Mouse (Mus musculus): ENCODE measurements around the gene Cabp7. TPM values are rescaled to one million over a fixed set of nuclear protein-coding genes. Genes with fewer than 3 reads are reported as not detected.
A peak's percentile ranks its signal among the peaks of the same experiment; 100 is the strongest.

The Cabp7 gene
- 1.8 and 2.2 TPM in 2 replicates for polyA plus RNA-seq (2015; fragmentation: Nextera tagmentation; extraction: Ambion mirVana)

GRCm38 (mm10) chr11:4746733-4747132, at the start of gene Cabp7:
Gene Cabp7 (minus strand): TSS chr11:4746778.
- H3K9me3 ChIP-seq: no peaks in the 10 kb centered on the region
- under 1% methylated on average over 44 of the region's 73 CpGs for WGBS
- peaks cover 71% of the 10 kb centered on the region for H3K27me3 ChIP-seq (replicated peaks)
- peaks cover 28% of the 10 kb centered on the region for H3K4me1 ChIP-seq
- peak within 1 kb of the TSS; percentile 100 for H3K4me2 ChIP-seq
- peak; percentile 19 for ATAC-seq (replicated peaks)
- no peaks in the 10 kb centered on the region for H3K36me3 ChIP-seq (replicated peaks)
- peak within 1 kb of the TSS; percentile 47 for H3K9ac ChIP-seq
- peak within 1 kb of the TSS; percentile 66 for H3K4me3 ChIP-seq
- no peak within 1 kb of the TSS for H3K27ac ChIP-seq

GRCm38 (mm10) chr11:4793006-4793405, 46.4 kb upstream of the Cabp7 start:
- H3K9ac ChIP-seq: no peak overlapping the region
- H3K36me3 ChIP-seq (replicated peaks): no peaks in the 10 kb centered on the region; the same call in 1 of the 2 replicates
- ATAC-seq (replicated peaks): no peak
- peaks cover 5% of the 10 kb centered on the region for H3K4me1 ChIP-seq
- H3K9me3 ChIP-seq: no peaks in the 10 kb centered on the region
- 25% methylated on average over 3 of the region's 3 CpGs for WGBS
- H3K4me3 ChIP-seq: no peak overlapping the region
- no peak overlapping the region for H3K4me2 ChIP-seq
- no peak overlapping the region for H3K27ac ChIP-seq
- H3K27me3 ChIP-seq (replicated peaks): no peaks in the 10 kb centered on the region

GRCm38 (mm10) chr11:4791549-4791948, 45.0 kb upstream of the Cabp7 start:
- no peak overlapping the region for H3K9ac ChIP-seq
- 41% methylated on average over 6 of the region's 6 CpGs for WGBS
- H3K9me3 ChIP-seq: no peaks in the 10 kb centered on the region
- ATAC-seq (replicated peaks): no peak
- H3K27ac ChIP-seq: no peak overlapping the region
- no peak overlapping the region for H3K4me2 ChIP-seq
- peaks cover 5% of the 10 kb centered on the region for H3K4me1 ChIP-seq
- H3K4me3 ChIP-seq: no peak overlapping the region
- H3K27me3 ChIP-seq (replicated peaks): no peaks in the 10 kb centered on the region
- H3K36me3 ChIP-seq (replicated peaks): peaks cover 4% of the 10 kb centered on the region; the same call in 1 of the 2 replicates

GRCm38 (mm10) chr11:4789691-4790090, 43.1 kb upstream of the Cabp7 start:
- ATAC-seq (replicated peaks): no peak
- Histone ChIP-seq H3K9ac (no peak overlapping the region), H3K4me1 (peaks cover 5% of the 10 kb centered on the region), H3K9me3 (no peaks in the 10 kb centered on the region), H3K36me3 (replicated peaks) (peaks cover 10% of the 10 kb centered on the region; the same call in 1 of the 2 replicates), H3K27ac (no peak overlapping the region), H3K4me2 (no peak overlapping the region), H3K27me3 (replicated peaks) (no peaks in the 10 kb centered on the region), H3K4me3 (no peak overlapping the region)
- WGBS: 90% methylated on average over 5 of the region's 5 CpGs

- 86% methylated on average over 5 of the region's 5 CpGs for WGBS
These were observed 38.1 kb upstream of the Cabp7 start for GRCm38 (mm10) chr11:4784629-4785142.

GRCm38 (mm10) chr11:4783116-4783515, 36.5 kb upstream of the Cabp7 start:
- Histone ChIP-seq H3K4me1 (no peaks in the 10 kb centered on the region), H3K9me3 (no peaks in the 10 kb centered on the region), H3K27me3 (replicated peaks) (no peaks in the 10 kb centered on the region), H3K27ac (no peak overlapping the region), H3K9ac (no peak overlapping the region), H3K4me2 (no peak overlapping the region), H3K36me3 (replicated peaks) (peaks cover 15% of the 10 kb centered on the region; the same call in 1 of the 2 replicates), H3K4me3 (no peak overlapping the region)
- ATAC-seq (replicated peaks): no peak
- WGBS: 88% methylated on average over 3 of the region's 3 CpGs

More at GRCm38 (mm10) chr11:4784629-4785142, 38.1 kb upstream of the Cabp7 start:
- Histone ChIP-seq H3K27me3 (replicated peaks) (no peaks in the 10 kb centered on the region), H3K4me2 (no peak overlapping the region), H3K4me1 (no peaks in the 10 kb centered on the region), H3K4me3 (no peak overlapping the region), H3K9me3 (no peaks in the 10 kb centered on the region), H3K27ac (no peak overlapping the region), H3K36me3 (replicated peaks) (0 out of 2 replicates have a peak, but pooled peaks cover 10% of the 10 kb centered on the region), H3K9ac (no peak overlapping the region)
- ATAC-seq (replicated peaks): no peak

GRCm38 (mm10) chr11:4780927-4781326, 34.3 kb upstream of the Cabp7 start:
- no peaks in the 10 kb centered on the region for H3K9me3 ChIP-seq
- H3K4me2 ChIP-seq: no peak overlapping the region
- no peak overlapping the region for H3K27ac ChIP-seq
- peaks cover 10% of the 10 kb centered on the region; the same call in 1 of the 2 replicates for H3K36me3 ChIP-seq (replicated peaks)
- no peak overlapping the region for H3K4me3 ChIP-seq
- H3K4me1 ChIP-seq: no peaks in the 10 kb centered on the region
- ATAC-seq (replicated peaks): no peak
- H3K27me3 ChIP-seq (replicated peaks): no peaks in the 10 kb centered on the region
- WGBS: 84% methylated on average over 3 of the region's 3 CpGs
- H3K9ac ChIP-seq: no peak overlapping the region

- H3K4me3 ChIP-seq: no peak overlapping the region
- no peaks in the 10 kb centered on the region for H3K4me1 ChIP-seq
- H3K36me3 ChIP-seq (replicated peaks): no peaks in the 10 kb centered on the region
- no peak overlapping the region for H3K27ac ChIP-seq
- no peak for ATAC-seq (replicated peaks)
- H3K9ac ChIP-seq: no peak overlapping the region
- no peaks in the 10 kb centered on the region for H3K9me3 ChIP-seq
- 32% methylated on average over 3 of the region's 3 CpGs for WGBS
- H3K27me3 ChIP-seq (replicated peaks): no peaks in the 10 kb centered on the region
- H3K4me2 ChIP-seq: no peak overlapping the region
These were observed 26.3 kb upstream of the Cabp7 start for GRCm38 (mm10) chr11:4772925-4773324.

GRCm38 (mm10) chr11:4771756-4772155, 25.2 kb upstream of the Cabp7 start:
- no peak overlapping the region for H3K4me3 ChIP-seq
- ATAC-seq (replicated peaks): no peak
- H3K36me3 ChIP-seq (replicated peaks): no peaks in the 10 kb centered on the region
- WGBS: 37% methylated on average over 7 of the region's 7 CpGs
- H3K27ac ChIP-seq: no peak overlapping the region
- H3K4me2 ChIP-seq: no peak overlapping the region
- H3K9me3 ChIP-seq: no peaks in the 10 kb centered on the region
- H3K27me3 ChIP-seq (replicated peaks): no peaks in the 10 kb centered on the region
- no peaks in the 10 kb centered on the region for H3K4me1 ChIP-seq
- H3K9ac ChIP-seq: no peak overlapping the region

- H3K4me1 ChIP-seq: no peaks in the 10 kb centered on the region
- H3K9ac ChIP-seq: no peak overlapping the region
- H3K27me3 ChIP-seq (replicated peaks): no peaks in the 10 kb centered on the region
- H3K9me3 ChIP-seq: no peaks in the 10 kb centered on the region
- H3K36me3 ChIP-seq (replicated peaks): no peaks in the 10 kb centered on the region
- H3K27ac ChIP-seq: no peak overlapping the region
- no peak overlapping the region for H3K4me3 ChIP-seq
- 96% methylated on average over 6 of the region's 6 CpGs for WGBS
- no peak for ATAC-seq (replicated peaks)
- no peak overlapping the region for H3K4me2 ChIP-seq
These were observed 23.3 kb upstream of the Cabp7 start for GRCm38 (mm10) chr11:4769881-4770280.

- Histone ChIP-seq H3K36me3 (replicated peaks) (no peaks in the 10 kb centered on the region), H3K27me3 (replicated peaks) (no peaks in the 10 kb centered on the region), H3K4me2 (no peak overlapping the region), H3K9ac (no peak overlapping the region), H3K4me1 (no peaks in the 10 kb centered on the region), H3K4me3 (no peak overlapping the region), H3K27ac (no peak overlapping the region), H3K9me3 (no peaks in the 10 kb centered on the region)
- 68% methylated on average over 7 of the region's 7 CpGs for WGBS
- no peak for ATAC-seq (replicated peaks)
These were observed 22.7 kb upstream of the Cabp7 start for GRCm38 (mm10) chr11:4769293-4769692.

- 82% methylated on average over 4 of the region's 4 CpGs for WGBS
- Histone ChIP-seq H3K4me1 (peaks cover 1% of the 10 kb centered on the region), H3K36me3 (replicated peaks) (no peaks in the 10 kb centered on the region), H3K4me2 (no peak overlapping the region), H3K27me3 (replicated peaks) (no peaks in the 10 kb centered on the region), H3K4me3 (no peak overlapping the region), H3K9ac (no peak overlapping the region), H3K9me3 (no peaks in the 10 kb centered on the region), H3K27ac (no peak overlapping the region)
- no peak for ATAC-seq (replicated peaks)
These were observed 21.8 kb upstream of the Cabp7 start for GRCm38 (mm10) chr11:4768399-4768798.

- H3K4me1 ChIP-seq: peaks cover 31% of the 10 kb centered on the region
- no peak overlapping the region for H3K9ac ChIP-seq
- H3K27ac ChIP-seq: no peak overlapping the region
- 73% methylated on average over 5 of the region's 5 CpGs for WGBS
- no peaks in the 10 kb centered on the region for H3K36me3 ChIP-seq (replicated peaks)
- H3K9me3 ChIP-seq: no peaks in the 10 kb centered on the region
- H3K4me3 ChIP-seq: no peak overlapping the region
- no peak overlapping the region for H3K4me2 ChIP-seq
- H3K27me3 ChIP-seq (replicated peaks): no peaks in the 10 kb centered on the region
- no peak for ATAC-seq (replicated peaks)
These were observed 17.9 kb upstream of the Cabp7 start for GRCm38 (mm10) chr11:4764476-4764875.
